Mouse (Mus musculus): ENCODE data around the gene Phospho1.

Gene Phospho1

GRCm38 (mm10) chr11:95812224-95812623, 12.1 kb upstream of the Phospho1 start:
- no peak for DNase-seq (ENCODE audit: low spot score in 2 of 2)

DNA sequence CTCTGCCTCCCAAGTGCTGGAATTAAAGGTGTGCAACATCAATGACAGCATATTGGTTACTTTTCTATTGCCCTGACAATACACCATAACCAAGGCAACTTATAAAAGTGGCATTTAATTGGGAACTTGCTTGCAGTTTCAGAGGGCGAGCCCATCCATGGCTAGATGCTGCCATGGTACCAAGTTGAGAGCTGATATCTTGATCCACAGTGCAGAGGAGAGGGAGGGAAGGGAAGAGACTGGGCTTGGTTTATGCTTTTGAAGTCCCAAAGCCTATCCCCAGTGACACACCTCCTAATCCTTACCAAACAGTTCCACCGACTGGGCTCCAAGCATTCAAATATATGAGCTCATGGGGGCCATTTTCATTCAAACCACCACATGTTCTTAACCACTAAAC, 10.2 kb upstream of the Phospho1 start:
- DNase-seq (ENCODE audit: low spot score in 2 of 2): no peak

DNA sequence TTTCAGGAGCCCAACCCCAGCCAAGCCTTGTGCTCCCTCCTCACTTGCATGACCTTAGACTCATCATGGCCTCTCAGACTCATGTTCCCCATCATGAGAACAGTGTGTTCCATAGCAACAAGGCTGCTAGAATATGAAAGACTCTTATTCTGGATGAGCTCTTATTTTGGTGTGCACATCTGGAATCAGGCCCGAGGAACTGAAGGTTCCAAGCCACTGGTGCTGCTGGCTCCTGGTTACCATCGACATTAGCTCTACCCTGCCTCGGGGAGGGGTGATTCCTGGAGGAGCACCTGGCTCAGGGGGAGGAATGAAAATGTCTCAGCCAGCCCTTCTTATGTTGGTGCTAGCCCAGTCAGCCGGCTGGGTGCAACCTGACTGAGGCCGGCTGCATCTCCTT, 9.4 kb upstream of the Phospho1 start:
- DNase-seq (ENCODE audit: low spot score in 2 of 2): no peak

DNA sequence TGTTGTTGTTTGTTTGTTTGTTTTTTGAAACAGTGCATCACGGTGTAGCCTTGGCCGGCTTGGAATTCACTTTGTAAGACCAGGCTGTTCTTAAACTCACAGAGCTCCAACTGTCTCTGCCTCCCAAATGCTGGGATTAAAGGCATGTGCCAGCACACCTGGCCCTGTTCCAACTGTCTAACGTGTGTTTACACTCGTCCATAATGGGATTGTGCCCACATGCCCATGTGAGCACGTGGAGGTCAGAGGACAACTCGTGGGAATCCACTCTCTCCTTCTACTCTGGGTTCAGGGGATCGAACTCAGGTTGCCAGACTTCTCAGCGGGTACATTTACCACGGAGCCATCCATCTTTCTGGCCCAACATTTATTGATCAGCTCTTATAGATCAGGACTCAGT, 8.9 kb upstream of the Phospho1 start:
- DNase-seq (ENCODE audit: low spot score in 2 of 2): no peak

- DNase-seq (ENCODE audit: low spot score in 2 of 2): no peak
Measured at GRCm38 (mm10) chr11:95819138-95819537, 5.2 kb upstream of the Phospho1 start.

DNA sequence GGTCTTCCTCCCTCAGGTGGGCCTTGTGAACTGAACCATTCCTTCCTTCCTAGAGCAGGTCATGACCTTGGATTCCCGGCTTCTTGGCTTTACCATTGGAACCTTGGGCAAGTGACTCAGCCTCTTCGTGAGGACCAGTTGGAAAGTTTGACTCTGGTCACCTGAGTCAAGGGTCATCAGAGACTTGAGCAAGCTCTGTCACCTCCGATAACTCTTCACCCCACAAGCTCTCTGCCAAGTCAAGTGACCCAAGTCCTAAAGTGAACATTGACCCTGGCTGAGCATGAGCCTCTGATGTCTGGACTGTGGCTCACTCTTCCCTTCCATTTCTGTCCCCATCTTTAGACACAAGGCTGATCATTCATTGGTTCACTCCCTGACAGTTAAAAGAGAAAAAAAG, 2.8 kb upstream of the Phospho1 start:
- no peak for DNase-seq (ENCODE audit: low spot score in 2 of 2)

- no peak for DNase-seq (ENCODE audit: low spot score in 2 of 2)
Measured at GRCm38 (mm10) chr11:95822437-95822836, 1.9 kb upstream of the Phospho1 start.

- DNase-seq (ENCODE audit: low spot score in 2 of 2): peak; percentile 62 to 65
Measured at GRCm38 (mm10) chr11:95824877-95825243, 561 bp downstream of the Phospho1 start.

DNA sequence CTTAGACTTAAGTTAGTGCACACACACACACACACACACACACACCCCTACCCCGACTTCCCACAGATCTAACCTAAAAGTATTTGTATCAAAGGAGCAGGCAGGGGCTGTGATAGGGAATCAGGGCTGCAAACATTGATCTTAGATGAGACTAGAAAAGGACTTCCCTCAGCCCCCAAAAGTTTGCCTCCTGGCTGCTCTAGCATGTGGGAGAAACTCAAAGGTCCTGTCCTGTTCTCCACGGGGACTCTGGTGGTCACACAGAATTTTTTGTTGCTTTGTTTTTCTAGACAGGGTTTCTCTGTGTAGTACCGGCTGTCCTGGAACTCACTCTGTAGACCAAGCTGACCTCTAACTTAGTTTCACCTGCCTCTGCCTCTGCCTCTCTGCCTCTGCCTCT, 1.3 kb downstream of the Phospho1 start:
- DNase-seq (ENCODE audit: low spot score in 2 of 2): peak in 1 of 2 experiments; percentile 36

DNA sequence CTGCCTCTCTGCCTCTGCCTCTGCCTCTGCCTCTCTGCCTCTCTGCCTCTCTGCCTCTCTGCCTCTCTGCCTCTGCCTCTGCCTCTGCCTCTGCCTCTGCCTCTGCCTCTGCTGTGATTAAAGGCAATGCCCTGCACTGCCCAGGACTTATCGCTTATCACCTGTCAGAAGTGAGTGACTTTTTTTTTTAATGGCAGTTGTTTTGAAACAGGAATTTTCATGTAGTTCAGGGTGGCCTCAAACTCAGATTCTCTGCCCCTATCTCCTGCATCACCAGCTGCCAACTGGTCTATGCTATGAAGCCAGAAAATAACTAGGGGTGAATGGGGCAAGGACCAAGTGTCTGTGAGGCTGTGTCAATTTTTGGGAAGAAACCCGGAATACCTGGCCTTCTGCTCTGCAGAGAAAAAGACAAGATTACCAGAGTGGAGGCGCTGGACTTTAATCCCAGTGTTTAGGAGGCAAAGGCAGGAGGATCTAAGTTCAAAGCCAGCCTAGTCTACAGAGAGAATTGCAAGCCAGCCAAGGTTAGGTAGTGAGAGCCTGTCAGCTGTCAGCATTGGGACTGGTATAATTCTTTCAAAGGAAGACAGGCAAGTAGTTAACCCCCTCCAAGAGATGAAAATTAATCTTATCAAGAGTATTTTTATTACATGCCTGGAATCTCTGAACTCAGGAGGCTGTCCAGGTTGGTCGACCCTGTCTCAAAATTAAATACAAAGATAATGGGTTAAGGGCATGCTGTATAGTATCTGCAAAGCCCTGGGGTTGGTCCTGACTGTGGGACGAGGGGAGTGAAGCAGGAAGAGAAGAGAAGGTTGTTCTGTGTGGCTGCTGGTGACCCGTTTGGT, 2.2 kb downstream of the Phospho1 start:
- DNase-seq (ENCODE audit: low spot score in 2 of 2): peak in 1 of 2 experiments; percentile 47

DNA sequence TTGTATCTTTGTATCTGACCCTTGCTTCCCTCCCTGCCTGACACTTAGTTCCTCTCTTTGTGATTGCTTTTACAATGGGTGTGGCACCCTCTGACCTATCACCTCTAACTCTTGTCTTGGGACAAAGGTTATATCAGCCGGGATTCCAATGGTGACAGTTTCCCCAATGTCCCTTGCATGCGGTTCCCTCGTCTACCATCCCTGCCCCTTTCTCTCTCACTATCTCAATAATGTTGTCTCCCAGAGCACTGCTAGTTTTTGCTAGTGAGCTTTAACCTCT, 2.8 kb downstream of the Phospho1 start:
- DNase-seq (ENCODE audit: low spot score in 2 of 2): no peak

DNA sequence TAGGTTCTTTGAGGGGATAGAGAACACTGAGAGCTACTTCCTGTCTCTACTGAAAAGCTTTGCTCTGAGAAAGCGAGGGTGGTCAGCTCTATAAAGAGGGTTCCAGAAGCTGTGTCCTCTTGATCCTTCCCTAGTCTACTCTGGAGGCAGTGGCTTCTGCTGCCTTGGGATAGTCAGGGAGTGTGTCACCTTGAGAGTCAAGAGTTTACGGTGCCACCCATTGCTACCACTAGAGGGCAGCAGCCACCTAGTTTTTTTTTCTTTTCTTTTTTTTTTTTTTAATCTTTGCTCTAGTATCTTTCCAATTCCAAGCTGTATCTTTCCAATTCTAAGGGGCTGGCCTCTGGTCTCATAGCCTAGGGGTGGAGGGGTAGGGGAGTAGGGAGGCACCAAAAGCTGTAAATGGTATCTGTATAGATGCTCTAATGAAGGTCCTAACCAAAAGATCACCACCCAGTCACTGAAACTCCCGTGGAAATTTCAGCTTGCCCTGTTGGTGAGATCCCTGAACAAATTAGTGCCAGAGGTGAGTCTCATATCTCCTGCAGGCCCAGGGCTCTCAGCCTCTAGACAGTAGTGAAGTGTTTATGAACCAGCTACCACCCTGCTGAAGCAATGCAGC, 3.3 kb downstream of the Phospho1 start:
- peak; percentile 78 to 87 for DNase-seq (ENCODE audit: low spot score in 2 of 2)

GRCm38 (mm10) chr11:95828181-95828964, 4.1 kb downstream of the Phospho1 start:
- DNase-seq (ENCODE audit: low spot score in 2 of 2): no peak

DNA sequence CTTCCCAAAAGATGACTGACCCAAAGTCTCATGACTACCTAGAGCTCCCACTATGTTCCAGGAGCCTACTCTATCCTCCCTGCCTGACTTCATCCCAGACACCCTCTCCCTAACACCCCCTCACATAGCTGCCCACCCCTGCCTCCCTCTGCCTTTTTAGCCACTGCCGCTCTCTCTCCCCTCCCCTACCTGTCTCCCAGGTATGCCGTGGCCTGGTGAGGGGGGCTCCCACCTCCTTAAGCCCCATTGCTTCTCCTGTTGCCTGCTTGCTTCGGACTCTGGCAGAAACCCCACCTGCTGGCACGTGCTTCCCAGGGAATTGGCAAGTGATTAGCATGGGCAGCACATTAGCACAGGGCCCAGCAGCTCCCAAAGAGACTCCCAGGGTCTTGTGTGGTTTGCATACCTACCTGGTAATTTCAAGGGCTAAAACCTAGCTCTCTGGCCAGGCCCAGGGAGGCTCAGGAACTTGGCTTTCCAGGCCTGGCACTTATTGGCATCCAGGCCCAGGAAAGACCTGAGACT, 5.3 kb downstream of the Phospho1 start:
- no peak for DNase-seq (ENCODE audit: low spot score in 2 of 2)

- peak; percentile 53 to 56 for DNase-seq (ENCODE audit: low spot score in 2 of 2)
Measured at GRCm38 (mm10) chr11:95830411-95831275, 6.3 kb downstream of the Phospho1 start.

- peak in 1 of 2 experiments; percentile 49 for DNase-seq (ENCODE audit: low spot score in 2 of 2)
Measured at GRCm38 (mm10) chr11:95831276-95831619, 6.9 kb downstream of the Phospho1 start.

- no peak for DNase-seq (ENCODE audit: low spot score in 2 of 2)
Measured at GRCm38 (mm10) chr11:95831641-95832040, 7.3 kb downstream of the Phospho1 start.

DNA sequence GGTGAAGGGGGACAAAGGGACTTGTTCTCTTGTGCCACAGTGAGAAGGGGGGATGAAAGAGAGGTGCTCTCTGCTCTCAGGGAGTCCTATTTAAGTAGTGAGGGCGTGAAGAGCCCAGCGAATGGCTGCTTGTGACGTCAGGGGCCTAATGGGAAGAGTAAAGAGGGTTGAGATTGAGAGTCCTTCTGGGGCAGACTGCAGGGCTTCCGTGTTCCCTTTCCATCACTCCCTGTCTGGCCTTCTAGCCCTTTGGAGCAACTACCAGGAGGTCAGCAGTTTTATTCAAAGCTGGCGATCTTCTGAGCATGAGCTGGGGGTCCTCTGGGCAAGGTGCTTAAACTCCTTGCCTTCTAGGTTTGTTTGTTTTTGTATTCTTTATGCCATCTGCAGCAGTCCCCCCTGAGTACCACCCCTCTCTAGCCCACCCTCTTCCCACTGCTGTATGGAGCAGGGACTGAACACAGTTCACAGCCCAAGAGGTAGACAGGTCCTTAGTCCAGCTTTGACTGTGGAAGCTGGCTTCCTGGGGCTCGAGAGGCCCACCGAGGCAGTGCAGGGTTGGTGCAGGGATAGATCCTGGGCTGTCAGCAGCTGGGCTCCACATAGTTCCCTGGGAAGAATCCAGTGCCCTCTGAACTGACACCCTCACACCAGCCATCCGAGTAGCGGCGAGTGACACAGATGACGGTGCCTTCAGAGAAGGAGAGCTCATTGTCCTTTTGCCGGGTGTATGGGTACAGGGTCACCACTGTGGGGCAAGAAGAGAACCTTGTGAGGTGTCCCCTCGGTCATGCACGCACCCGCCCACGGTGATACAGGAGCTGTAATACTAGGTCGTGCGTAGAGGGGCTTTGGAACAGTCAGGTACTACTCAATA, 8.1 kb downstream of the Phospho1 start:
- DNase-seq (ENCODE audit: low spot score in 2 of 2): no peak

- no peak for DNase-seq (ENCODE audit: low spot score in 2 of 2)
Measured at GRCm38 (mm10) chr11:95833006-95833570, 8.8 kb downstream of the Phospho1 start.

- DNase-seq (ENCODE audit: low spot score in 2 of 2): peak in 1 of 2 experiments; percentile 48
Measured at GRCm38 (mm10) chr11:95833631-95834142, 9.4 kb downstream of the Phospho1 start.

All from spleen, postnatal 10 days (tissue).